Mouse (Mus musculus) ovary, postnatal 14 days (tissue): ENCODE results near the gene Jpt2.
A peak's percentile ranks its signal among the peaks of the same experiment; 100 is the strongest.
"Not testable (repeated sequence)": the region's sequence is repeated elsewhere in the genome, so short reads cannot be mapped to it uniquely, and the experiment has no call there.

Experiments used
- DNase-seq: peaks from one replicate; pipeline ENCODE4 v3.0.0; 2022; ENCODE audit warnings: low spot score

Jpt2 gene

DNA sequence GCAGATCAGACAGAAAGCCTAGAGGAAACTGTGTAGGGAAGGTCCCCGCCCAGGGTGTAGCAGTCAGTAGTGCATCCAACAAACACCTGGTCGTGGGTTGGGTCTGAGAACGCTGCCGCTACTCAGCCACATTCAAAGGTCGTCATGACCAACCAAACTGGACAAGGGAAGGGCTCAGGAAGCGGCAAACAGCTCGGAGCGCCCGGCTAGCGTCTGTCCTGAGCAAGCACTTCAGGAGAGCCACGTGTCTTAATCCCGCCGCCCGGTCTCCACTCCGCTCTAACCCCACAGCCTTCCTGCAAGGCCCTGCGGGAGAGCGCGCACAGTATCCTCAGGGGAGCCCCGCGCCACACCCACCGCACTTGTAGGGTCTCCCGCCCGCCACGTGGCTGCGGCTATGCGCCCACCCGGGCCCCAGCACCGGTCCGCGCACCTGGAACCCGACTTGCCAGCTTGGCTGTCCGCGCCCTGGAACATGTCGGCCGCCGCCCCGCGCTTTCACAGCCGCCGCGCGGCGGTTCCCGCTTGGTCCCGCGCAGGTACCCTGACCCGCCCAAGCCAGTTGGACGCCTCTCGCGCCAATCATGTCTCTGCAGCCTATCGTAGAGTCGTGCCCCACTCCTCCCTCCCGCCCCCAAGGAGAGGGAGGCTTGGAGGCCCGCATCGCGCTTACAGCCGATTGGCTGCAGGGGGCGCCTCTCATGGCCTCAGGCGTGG, at the start of gene Jpt2:
Gene Jpt2 (minus strand): TSS at position 555 of the 717 bp plus-strand sequence.
- peak; percentile 94 for DNase-seq

DNA sequence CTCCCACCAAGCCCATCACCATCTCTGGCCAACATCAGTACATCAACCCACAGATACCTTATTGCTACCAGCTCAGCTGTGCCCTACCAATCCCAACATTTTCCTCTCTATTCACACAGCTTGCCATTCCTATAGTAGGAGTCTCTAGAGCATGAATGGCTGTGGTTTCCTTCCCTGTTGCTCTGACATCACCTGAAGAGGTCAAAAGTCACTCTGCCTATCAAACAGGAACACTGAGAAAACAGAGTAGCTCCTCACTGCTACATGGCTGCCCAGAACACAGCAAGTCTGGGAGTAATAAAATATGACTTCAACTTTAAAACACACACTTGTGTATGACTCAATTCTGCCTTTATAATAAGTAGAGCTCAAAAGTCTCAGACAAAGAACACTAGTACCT, 47.0 kb upstream of the Jpt2 start:
- DNase-seq: no peak

DNA sequence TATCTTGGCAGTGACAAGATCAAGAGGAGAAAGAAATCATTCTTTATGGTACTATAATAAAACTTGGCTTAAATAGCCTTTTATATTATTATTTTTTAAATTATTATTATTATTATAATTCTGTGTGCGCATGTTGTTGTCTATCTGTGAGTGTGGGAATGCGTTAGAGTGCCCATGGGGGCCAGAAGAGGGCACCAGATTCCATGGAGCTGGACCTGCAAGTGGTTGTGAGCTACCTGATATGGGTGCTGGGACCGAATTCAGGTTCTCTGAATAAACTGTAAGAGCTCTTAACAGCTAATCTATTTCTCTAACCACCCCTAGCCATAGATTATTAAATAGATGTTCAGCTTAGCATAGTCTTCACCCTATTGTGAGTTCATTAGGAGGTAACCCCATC, 44.6 kb upstream of the Jpt2 start:
- DNase-seq: no peak

DNA sequence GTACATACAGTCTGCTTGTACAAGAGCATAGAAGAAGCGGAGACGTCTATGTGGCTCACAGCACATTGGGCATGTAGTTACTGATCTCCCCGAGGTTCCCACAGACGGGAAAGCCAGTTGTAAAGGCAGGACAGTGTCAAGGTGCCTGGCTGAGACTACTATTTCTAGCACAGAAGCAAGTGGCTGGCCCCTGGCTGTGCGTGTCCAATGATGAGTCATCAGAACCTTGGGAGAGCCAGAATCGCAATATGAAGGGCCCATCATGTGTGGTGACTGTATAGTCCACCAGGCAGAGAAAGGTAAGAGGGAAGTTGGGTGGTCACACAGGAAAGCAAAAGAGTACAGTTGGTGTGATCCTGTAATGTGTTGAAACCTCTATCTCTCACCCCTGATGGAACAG, 34.2 kb upstream of the Jpt2 start:
- no peak for DNase-seq

DNA sequence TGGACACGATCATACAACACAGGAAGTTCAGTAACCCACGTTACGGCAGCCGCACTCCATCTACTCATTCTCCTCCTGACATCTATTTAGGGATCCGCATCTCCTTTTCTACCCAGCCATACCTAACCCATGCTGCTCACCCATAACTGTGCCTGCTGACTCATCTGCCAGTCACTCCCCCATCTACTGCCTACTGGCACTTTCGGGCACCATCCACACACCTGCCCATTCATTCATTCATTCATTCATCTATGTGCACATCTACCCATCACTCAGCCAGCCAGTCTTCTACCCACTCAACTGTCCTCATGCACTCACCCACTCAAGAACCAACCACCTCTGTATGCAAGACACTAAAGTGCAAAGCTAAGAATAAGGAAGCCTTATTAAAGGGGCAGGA, 26.7 kb upstream of the Jpt2 start:
- no peak for DNase-seq

DNA sequence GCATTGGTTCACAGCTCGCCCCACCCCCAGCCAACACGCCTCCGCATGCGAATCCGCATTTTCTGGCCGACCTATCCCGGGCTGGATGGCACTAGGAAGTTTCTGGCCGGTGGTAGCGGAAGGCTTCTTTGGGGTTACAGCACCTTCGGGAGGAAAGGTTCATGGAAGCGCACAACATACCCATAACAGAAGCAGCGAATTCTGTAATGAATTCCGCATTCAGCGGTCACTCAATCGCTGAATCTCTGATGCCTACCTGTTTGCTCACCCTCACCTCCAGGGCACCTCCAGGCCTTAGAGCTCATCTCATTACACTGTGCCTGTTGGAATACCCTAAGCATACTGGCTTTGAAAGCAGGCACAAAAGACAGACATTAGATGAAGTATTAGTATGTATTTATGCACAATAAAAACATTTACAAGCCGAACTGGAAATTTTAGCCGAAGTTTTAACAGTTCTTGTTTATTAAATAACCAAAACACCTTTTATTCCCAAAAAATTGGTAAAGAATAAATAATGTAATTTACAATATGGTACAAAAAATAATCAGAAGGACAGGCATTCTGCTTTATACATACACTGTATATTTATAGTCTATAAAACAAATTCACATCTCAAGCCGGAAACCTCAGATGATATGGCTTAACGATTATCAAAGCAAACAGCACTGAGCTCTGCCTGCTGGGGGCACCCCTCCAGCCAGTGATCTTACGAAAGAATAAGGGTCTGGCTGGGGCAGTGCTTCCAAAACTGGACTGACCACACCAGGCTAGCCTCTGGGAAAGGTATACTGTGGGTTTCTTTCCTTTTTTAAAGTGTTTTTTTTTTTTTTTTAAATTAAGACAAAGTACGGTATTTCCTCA, 595 bp upstream of the Jpt2 start:
- DNase-seq: no peak

DNA sequence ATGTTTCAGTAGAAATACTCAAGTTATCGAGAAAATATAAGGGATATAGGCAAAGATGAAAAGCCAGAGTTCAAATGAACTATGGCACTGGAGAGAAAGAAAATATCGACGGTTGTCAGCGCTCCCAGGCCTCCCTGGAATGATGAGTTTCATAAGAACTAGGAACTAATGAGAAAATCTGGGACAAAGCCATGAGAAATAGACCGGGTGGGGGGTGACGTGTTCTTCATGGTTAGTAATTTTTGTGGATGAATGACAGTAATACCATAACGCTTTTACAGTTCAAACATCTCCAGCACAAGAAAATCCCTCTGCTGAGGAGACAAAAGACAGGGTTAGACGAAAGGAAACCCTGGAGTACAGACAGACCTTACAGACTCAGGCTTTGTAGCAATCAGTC, 1.1 kb downstream of the Jpt2 start:
- DNase-seq: no peak

DNA sequence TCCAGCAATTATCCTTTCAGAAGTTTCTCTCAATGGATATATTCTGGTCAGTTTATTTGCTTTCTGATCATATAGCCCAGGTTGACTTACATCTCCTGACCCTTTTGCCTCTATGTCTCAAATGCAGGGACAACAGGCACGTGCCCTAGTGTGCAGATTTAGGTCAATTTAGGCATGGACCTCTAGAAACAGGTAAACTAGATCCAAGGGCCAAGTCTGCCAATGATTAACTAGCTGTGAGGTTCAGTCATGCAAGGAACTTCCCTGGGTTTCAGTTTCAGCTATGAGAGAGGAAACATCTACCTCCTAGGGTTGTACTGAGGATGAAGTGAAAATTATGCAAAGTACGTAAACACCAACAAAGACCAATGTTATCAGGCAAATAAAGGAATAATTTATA, 7.2 kb downstream of the Jpt2 start:
- DNase-seq: no peak

DNA sequence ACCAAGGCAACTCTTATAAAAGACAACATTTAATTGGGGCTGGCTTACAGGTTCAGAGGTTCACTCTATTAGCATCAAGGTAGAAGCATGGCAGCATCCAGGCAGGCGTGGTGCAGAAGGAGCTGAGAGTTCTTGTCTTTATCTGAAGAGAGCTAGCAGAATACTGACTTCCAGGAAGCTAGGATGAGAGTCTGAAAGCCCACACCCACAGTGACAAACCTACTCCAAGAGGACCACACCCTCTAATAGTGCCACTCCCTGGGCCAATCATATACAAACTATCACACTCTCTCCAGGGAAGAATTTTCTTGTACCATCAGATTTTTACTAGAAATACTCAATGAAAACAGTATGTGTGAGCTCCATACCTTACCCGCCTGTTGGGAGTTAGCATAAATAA, 9.8 kb downstream of the Jpt2 start:
- DNase-seq: no peak

DNA sequence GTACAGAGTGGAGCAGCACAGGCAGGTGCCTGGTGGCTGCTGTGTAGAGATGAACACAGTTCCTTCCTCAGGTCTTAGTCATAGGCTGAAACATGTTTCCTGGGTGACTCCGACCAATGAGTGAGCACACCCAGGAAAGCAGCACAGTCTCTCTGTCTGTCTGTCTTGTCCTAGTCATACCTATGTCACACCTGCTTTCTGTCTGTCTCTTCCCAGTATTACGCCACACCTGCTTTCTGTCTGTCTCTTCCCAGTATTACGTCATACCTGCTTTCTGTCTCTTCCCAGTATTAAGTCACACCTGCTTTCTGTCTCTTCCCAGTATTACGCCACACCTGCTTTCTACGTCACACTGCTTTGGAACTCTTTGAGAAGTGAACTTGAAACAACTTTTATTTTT, 12.3 kb downstream of the Jpt2 start:
- no peak for DNase-seq

DNA sequence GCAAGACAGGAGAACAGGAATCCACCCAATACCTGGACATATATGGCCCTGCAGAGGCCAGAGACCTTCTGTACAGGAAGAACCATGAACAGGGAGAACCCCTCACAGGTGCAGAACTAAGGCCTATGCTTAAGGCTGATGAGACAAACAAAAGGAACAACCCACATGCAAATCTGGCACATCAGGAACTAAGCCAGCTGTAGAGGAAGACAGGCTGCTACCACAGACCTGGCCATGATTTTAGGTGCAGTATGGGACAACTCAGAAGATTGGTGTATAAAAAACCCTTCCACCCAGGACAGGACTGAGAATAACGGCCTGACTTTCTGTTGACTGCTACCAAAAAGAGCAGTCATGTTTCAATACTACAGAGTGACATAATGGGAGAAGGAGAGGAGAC, 16.9 kb downstream of the Jpt2 start:
- not testable (repeated sequence) for DNase-seq

DNA sequence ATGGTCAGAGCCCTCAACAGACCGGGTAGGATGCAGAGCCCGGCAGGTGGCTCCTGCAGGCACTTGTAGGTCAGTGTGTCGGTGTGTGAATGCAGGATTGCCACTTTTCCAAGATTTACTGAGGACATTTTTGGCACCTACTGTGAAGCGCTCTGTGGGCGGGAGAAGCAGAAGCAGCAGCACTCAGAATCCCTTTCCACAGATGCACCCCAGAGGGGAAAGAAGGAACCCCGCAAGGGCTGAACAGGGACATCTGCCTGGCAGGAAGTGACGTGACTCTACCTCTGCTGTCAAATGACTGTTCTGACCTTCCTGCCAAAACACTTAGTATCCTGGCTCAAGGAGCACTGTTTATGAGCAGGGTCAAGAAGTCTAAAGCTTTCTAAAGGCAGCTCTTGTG, 17.5 kb downstream of the Jpt2 start:
- DNase-seq: no peak

DNA sequence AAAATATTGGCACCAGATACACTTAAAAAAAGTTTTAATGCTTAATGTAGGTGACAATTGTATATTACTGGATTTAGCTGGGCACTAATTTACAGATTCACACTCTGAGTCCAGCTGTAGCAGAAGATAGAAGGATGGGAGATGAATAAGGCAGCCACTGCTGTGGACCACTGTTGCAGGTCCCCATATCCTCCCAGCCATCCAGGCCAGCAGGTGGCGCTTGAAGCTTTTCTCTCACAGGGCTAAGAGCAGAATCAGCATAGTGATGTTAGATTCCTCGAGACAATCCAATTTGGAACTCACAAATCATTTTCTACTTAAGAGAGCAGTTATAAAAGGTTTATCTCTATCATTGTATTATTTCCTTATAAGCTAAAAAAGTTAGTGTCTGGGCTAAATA, 18.0 kb downstream of the Jpt2 start:
- peak; percentile 21 for DNase-seq

DNA sequence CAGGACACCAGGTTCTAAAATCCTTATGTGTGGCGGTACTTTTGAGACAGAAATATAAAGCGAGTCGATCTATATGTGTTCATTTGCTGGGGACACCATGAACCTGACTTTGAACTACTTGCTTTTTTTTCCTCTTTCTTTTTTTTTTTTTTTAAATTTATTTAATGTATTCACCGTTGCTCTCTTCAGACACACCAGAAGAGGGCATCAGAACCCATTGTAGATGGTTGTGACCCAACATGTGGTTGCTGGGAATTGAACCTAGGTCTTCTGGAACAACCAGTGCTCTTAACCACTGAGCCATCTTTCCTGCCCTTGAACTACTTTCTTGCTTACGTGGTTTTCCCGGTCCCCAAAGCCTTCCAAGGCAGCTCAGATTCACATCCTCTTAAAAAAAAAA, 23.2 kb downstream of the Jpt2 start:
- DNase-seq: no peak

DNA sequence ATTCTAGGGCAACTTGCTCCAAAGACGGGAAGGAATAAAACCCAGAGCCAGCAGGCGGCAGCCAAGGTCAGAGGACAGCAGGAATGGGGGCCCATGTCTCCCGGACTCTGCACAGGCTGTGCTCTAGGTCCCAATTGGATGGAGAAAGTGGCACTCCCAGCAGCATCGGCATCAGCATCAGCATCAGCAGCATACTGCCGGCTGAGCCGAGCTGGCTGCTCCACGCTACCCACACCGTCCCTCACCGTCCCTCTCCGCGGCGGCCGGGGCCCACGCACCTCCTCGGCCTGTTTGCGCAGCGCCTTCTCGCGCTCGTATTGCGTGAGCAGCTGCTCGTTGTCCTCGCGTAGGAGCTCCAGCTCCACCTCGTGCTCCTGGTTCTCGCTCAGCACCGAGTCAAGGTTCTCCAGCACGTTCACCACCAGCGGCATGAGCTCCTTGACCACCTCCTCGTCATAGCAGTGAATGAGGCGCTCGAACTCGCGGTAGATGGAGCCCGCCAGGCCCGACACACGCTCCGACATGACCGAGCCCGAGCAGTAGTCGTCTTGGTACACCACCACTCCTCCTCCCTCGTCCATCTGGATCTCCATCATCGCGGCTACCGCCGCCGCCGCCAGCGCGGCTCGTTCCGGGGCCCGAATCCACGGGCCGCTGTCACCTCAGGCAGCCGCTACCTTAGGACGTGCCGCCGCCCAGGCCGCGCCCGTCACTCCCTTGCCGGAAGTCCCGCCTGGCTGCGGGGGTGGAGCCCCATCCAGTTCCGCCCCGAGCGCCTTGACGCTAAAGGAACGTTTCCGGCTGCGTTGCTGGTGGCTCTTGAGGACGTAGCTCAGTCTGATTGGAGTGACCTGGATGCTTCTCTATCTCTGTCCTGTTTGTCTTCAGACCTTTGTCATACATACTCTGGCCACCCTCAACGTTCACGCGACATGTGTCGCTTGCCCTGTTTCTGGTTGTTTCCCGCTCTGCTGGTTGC, 23.9 kb downstream of the Jpt2 start, which contains the start of gene Mapk8ip3:
Gene Mapk8ip3 (minus strand): TSS at position 719 of the 979 bp plus-strand sequence.
- peak; percentile 93 for DNase-seq

DNA sequence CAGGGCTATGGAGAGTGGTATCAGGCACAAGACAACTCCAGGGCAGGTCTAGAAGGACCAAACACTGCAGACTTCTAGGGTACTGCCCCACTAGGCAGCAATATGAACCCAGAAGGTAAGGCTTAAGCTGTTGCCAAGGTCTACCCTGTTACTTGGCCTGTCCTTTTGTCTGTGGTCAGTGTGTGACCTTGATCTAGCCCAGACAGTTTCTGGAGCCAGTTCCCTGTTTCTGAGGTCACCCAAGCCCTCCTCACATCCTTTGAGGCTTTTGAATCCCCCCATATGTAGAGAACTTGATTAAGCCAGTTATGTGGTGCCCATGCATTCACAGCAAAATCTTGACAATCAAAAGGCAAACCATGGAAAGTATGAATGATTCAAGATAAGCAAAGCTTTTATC, 24.8 kb downstream of the Jpt2 start:
- no peak for DNase-seq

DNA sequence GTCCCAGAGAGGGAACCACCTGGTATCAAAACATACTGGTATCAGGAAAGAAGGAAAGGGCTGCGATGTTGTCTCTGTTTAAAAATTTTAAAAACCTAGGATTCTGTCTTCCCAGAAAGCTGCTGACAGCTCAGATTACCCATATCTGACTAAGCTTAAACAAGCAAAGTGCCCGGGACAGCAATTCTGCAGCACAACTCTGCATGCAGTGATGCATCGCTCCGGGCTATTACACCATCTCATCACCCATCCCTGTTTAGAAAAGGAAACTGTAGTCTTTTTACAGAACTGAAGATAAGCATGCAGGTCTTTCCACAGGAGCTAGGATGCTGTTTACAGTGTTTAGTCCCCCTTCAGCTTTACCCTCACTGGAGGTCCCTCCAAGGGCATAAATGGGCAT, 25.6 kb downstream of the Jpt2 start:
- DNase-seq: no peak

DNA sequence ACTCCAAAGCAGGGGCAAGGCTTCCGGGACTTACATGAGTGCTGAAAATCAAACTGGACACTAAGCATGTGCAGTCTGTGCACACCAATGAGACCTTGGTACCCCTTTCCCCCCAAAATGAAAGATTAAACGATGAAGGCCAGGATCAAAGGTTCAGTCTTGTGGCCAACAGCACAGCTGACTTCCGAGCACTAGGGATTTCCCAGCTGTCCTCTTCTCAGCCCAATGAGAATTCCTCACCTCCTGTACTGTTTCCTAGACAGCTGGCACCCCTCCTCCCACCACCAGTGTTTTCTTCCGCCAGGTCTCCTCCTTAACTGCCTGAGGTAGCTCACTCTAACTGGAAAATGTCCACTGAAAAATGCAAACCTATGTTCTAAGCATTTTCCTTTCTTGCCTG, 27.3 kb downstream of the Jpt2 start:
- DNase-seq: no peak

DNA sequence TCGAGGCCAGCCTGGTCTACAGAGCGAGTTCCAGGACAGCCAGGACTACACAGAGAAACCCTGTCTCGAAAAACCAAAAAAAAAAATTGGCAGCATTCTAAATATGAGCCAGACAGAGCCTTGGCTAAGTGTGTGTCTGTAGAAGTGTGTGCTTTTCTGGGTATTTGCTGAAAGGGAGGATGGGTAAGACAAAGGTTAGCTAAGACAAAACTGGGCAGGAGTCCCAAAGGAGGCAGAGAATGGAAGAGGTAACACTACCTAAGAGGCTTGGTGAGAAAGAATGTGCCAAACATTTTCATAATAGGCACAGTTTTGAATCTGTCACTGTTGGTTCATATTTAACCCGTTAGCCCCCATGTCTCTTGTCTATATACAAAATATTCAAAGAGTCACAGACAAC, 28.1 kb downstream of the Jpt2 start:
- no peak for DNase-seq

DNA sequence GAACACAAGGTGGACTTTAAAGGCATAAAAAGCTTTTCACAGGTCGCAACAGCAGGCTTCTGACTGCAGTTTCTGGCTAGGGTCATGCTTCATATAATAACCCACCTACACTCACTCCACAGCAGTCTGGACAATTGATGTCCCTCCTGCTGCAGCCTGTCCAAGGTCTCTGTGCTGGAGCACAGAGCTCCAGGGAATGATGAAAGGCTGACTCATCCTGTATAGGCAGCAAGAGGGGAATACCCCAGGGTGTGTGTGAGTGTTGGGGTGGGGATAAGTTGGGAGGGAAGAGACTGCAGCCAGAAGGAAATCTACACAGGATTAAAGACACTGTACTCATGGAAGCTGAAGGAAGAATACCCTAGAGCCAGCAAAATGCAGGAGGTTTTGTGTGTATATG, 31.0 kb downstream of the Jpt2 start:
- no peak for DNase-seq

DNA sequence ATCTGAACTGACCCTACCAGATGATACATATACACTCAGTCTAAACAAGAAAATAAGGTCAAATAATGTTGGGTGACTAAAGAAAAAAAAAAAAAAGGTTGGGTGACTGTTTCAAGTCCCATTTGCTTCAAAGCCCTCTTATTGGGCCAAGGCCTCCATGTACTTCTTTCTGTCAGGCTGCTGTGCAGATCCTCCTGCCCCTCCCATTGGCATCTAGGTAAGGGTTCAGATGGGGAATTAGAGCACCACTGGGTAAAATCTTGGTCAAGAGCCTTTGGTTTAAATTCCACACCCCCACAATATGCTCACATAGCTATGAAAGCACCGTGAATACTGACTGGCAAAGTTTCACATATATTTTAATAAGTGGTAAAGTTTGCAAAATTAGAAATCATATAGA, 37.2 kb downstream of the Jpt2 start:
- DNase-seq: no peak

DNA sequence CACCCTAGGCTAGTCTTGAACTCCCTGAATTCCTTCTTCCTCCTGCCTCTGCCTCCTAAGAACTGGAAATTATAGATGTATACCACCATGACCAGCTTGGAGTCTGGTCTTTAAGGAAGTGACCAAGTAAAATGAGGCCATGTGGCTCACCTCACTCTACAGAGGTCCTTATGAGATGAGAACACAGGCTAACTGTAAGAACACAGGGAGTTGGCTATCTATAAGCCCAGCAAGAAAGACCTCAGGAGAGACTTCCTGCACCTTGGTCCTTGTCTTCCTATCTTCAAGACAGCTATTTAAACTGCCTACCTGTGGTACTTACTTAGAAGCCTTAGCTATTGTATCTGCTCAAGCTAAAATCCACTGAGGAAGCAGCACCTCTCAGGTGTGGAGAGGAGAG, 46.5 kb downstream of the Jpt2 start:
- no peak for DNase-seq
